Mouse (Mus musculus) midbrain, embryonic 11.5 days (tissue): ENCODE data around the gene Gm17067. TPM values are rescaled to one million over a fixed set of nuclear protein-coding genes. Genes with fewer than 3 reads are reported as not detected.
A peak's percentile ranks its signal among the peaks of the same experiment; 100 is the strongest.
"Not testable (repeated sequence)": the region's sequence is repeated elsewhere in the genome, so short reads cannot be mapped to it uniquely, and the experiment has no call there.

Experiments used
- ATAC-seq: fragments of 200-750 bp; cut with Nextera tagmentation; 2 replicates; pipeline ENCODE4 v1.8.0; 2017; ENCODE audit warnings: moderate TSS enrichment, moderate library complexity; ENCODE audit not compliant: low FRiP score
- DNase-seq: peaks from one replicate; pipeline ENCODE4 v3.0.0; 2015; ENCODE audit warnings: low spot score; ENCODE audit errors: missing footprints
- H3K27ac ChIP-seq: fragments of 300-500 bp; sonication (generic); 2 replicates; pipeline ENCODE4 v1.5.1; 2014; ENCODE audit warnings: low read depth, low read length
- H3K27me3 ChIP-seq: fragments of 300-500 bp; sonication (generic); 2 replicates; pipeline ENCODE4 v1.6.1; 2014; ENCODE audit warnings: mild to moderate bottlenecking, low read length, moderate library complexity, mixed read lengths; ENCODE audit not compliant: control insufficient read depth, insufficient read depth
- H3K36me3 ChIP-seq: fragments of 300-500 bp; sonication (generic); 2 replicates; pipeline ENCODE4 v1.6.1; 2014; ENCODE audit warnings: mild to moderate bottlenecking, low read length, moderate library complexity, mixed read lengths; ENCODE audit not compliant: control insufficient read depth, insufficient read depth
- H3K4me1 ChIP-seq: fragments of 300-500 bp; sonication (generic); 2 replicates; pipeline ENCODE4 v1.6.1; 2014; ENCODE audit warnings: low read length; ENCODE audit not compliant: control insufficient read depth, insufficient read depth
- H3K4me2 ChIP-seq: fragments of 300-500 bp; sonication (generic); 2 replicates; pipeline ENCODE4 v1.6.1; 2014; ENCODE audit warnings: mild to moderate bottlenecking, moderate library complexity
- H3K4me3 ChIP-seq: fragments of 300-500 bp; sonication (generic); 2 replicates; pipeline ENCODE4 v1.5.1; 2014; ENCODE audit warnings: low read depth, low read length
- H3K9ac ChIP-seq: fragments of 300-500 bp; sonication (generic); 2 replicates; pipeline ENCODE4 v1.6.1; 2014; ENCODE audit warnings: low read length
- H3K9me3 ChIP-seq: fragments of 300-500 bp; sonication (generic); 2 replicates; pipeline ENCODE4 v1.6.1; 2016; ENCODE audit warnings: low read length; ENCODE audit not compliant: control insufficient read depth
- WGBS: fragments of 180-500 bp; shearing (Covaris S2); extraction: QIAGEN DNeasy Blood & Tissue Kit; methylation state at CpG from one replicate; pipeline ENCODE4 v1.1.7; 2014; 5-methylcytosine and 5-hydroxymethylcytosine counted together
- polyA plus RNA-seq: library from polyadenylated mRNA; unstranded; fragments of >200 nt; fragmentation: Nextera tagmentation; extraction: Ambion mirVana; gene quantifications from 2 replicates; pipeline ENCODE4 v1.2.1, GENCODE M21; 2014

Gm17067 gene
- not detected in 2 replicates for polyA plus RNA-seq

- not testable (repeated sequence) for ATAC-seq, H3K27ac ChIP-seq, H3K4me1 ChIP-seq, H3K9me3 ChIP-seq, H3K27me3 ChIP-seq, H3K9ac ChIP-seq, H3K4me2 ChIP-seq, DNase-seq, H3K36me3 ChIP-seq, H3K4me3 ChIP-seq
- 85% methylated on average over 4 of the region's 4 CpGs for WGBS
Measured at GRCm38 (mm10) chr7:42726917-42727316, at the start of gene Gm17067. Gene Gm17067, minus strand, starts transcription at chr7:42727017.

GRCm38 (mm10) chr7:42749836-42750235 is 23.0 kb upstream of the Gm17067 start:
- H3K4me3 ChIP-seq, result no peak overlapping the region
- no peaks in the 10 kb centered on the region for H3K4me1 ChIP-seq
- H3K9ac ChIP-seq, result no peak overlapping the region
- H3K27me3 ChIP-seq, result no peaks in the 10 kb centered on the region
- no peak overlapping the region for H3K27ac ChIP-seq
- ATAC-seq (no peak), DNase-seq (no peak)
- no peaks in the 10 kb centered on the region; the same call in 1 of the 2 replicates for H3K9me3 ChIP-seq
- 51% methylated on average over 20 of the region's 20 CpGs for WGBS
- H3K4me2 ChIP-seq, result no peak overlapping the region
- H3K36me3 ChIP-seq, result no peaks in the 10 kb centered on the region

GRCm38 (mm10) chr7:42738536-42739210 is 11.9 kb upstream of the Gm17067 start:
- H3K4me1 ChIP-seq, result no peaks in the 10 kb centered on the region
- H3K27ac ChIP-seq, result no peak overlapping the region
- no peak for ATAC-seq
- peaks cover 12% of the 10 kb centered on the region; the same call in 1 of the 2 replicates for H3K9me3 ChIP-seq
- H3K27me3 ChIP-seq, result no peaks in the 10 kb centered on the region
- no peak overlapping the region for H3K4me3 ChIP-seq
- no peak overlapping the region for H3K4me2 ChIP-seq
- WGBS, result 88% methylated on average over 10 of the region's 10 CpGs
- peak; percentile 45 for DNase-seq
- no peaks in the 10 kb centered on the region for H3K36me3 ChIP-seq
- H3K9ac ChIP-seq, result no peak overlapping the region

GRCm38 (mm10) chr7:42693251-42693650 is 33.6 kb downstream of the Gm17067 start:
- 0 out of 2 replicates have a peak, but pooled peaks have one; percentile 20 for ATAC-seq
- H3K4me2 ChIP-seq, result peak overlapping the region; percentile 45
- not testable (repeated sequence) for H3K27me3 ChIP-seq, H3K4me1 ChIP-seq, H3K9me3 ChIP-seq, DNase-seq, H3K27ac ChIP-seq, H3K36me3 ChIP-seq
- H3K9ac ChIP-seq, result peak overlapping the region; percentile 60
- peak overlapping the region; percentile 42 for H3K4me3 ChIP-seq
- 2% methylated on average over 4 of the region's 4 CpGs for WGBS

- not testable (repeated sequence) for H3K9me3 ChIP-seq, H3K27me3 ChIP-seq, H3K36me3 ChIP-seq, H3K4me1 ChIP-seq, H3K27ac ChIP-seq
- DNase-seq (peak; percentile 96), ATAC-seq (peak; percentile 99)
- WGBS, result 1% methylated on average over 23 of the region's 23 CpGs
- peak within 1 kb of the TSS; percentile 42 for H3K4me3 ChIP-seq
- H3K9ac ChIP-seq, result peak within 1 kb of the TSS; percentile 60
- H3K4me2 ChIP-seq, result peak within 1 kb of the TSS; percentile 45
Measured at GRCm38 (mm10) chr7:42692362-42693158, 34.3 kb downstream of the Gm17067 start, which contains the start of gene Zfp975. Gene Zfp975, minus strand, starts transcription at chr7:42692742.

- H3K9me3 ChIP-seq, H3K4me1 ChIP-seq, H3K4me2 ChIP-seq, H3K9ac ChIP-seq, ATAC-seq, H3K27me3 ChIP-seq, H3K4me3 ChIP-seq, H3K36me3 ChIP-seq, DNase-seq, H3K27ac ChIP-seq: not testable (repeated sequence)
- WGBS, result 86% methylated on average over 6 of the region's 6 CpGs
Measured at GRCm38 (mm10) chr7:42680081-42680480, 46.7 kb downstream of the Gm17067 start.

GRCm38 (mm10) chr7:42679646-42680045 is 47.2 kb downstream of the Gm17067 start:
- H3K27ac ChIP-seq, H3K4me2 ChIP-seq, H3K36me3 ChIP-seq, H3K9ac ChIP-seq, H3K4me1 ChIP-seq, H3K4me3 ChIP-seq, H3K9me3 ChIP-seq, DNase-seq, H3K27me3 ChIP-seq, ATAC-seq: not testable (repeated sequence)

- WGBS, result 62% methylated on average over 4 of the region's 5 CpGs
- not testable (repeated sequence) for H3K9ac ChIP-seq, H3K4me1 ChIP-seq, DNase-seq, H3K27ac ChIP-seq, ATAC-seq, H3K4me3 ChIP-seq, H3K27me3 ChIP-seq, H3K9me3 ChIP-seq, H3K4me2 ChIP-seq, H3K36me3 ChIP-seq
Measured at GRCm38 (mm10) chr7:42660140-42660539, 66.7 kb downstream of the Gm17067 start.
